Mouse (Mus musculus): ENCODE results near the gene Oprm1.

DNA sequence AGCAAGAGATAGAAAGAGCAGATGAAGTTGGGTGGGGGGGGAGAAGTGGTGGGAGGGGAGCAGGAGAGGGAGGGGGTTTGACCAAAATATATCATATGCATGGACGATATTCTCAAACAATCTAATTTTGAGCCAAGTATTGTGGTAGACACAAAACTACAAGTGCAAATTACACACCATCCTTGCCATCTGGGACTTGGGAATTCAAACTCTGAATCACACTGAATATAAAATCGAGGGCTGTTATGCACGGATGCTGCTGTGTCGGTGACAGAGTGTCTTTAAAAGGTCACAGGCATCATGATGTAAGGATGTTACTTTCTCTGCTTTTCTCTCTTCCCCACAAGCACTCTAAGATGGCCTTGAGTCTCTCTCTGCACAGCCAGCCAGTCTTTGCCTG is 141.8 kb downstream of the Oprm1 start:
- TF ChIP-seq GATA1 (IDR thresholded peaks at IDR 0.05; ENCODE audit: borderline replicate concordance, low read length) (no peak), CTCF (IDR thresholded peaks at IDR 0.05; ENCODE audit: low read depth, low read length) (no peak), POLR2AphosphoS5 (IDR thresholded peaks at IDR 0.05; ENCODE audit: insufficient replicate concordance, low read depth, low read length) (no peak)

Measured in G1E (cell line).